Mouse (Mus musculus): ENCODE measurements around the gene Pemt. TPM values are rescaled to one million over a fixed set of nuclear protein-coding genes. Genes with fewer than 3 reads are reported as not detected.

Gene Pemt
- polyA plus RNA-seq, 1 experiment from 2014 or later = 6.0 TPM

DNA sequence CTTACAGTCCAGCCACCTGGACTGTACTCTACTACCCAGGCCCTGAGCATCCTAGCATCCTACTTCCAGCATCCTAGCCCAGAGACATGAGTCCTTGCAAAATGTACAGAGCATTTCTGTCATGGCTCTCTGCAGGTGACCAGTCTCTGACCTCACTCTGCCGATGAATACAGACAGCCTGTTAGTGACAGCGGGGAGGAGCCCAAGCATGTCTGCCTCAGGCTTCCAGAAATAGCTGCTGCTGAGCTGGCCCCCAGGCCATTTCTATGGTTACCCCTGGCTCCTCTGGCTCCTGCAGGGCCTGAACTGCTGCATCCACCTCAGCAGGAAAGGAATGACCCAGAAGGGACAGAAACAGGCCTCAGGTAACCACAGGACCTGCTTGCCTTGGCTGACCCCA is 74.6 kb downstream of the Pemt start:
- ATAC-seq (no peak), DNase-seq (ENCODE audit: low spot score) (no peak)
- Histone ChIP-seq H3K36me3 (ENCODE audit: insufficient read depth, low read length) (no peaks in the 10 kb centered on the region), H3K27ac (ENCODE audit: low read length) (no peak overlapping the region), H3K27me3 (replicated peaks; ENCODE audit: insufficient read depth, low read length) (no peaks in the 10 kb centered on the region), H3K9ac (replicated peaks; ENCODE audit: low read depth) (no peak overlapping the region), H3K4me3 (ENCODE audit: low read depth, low read length) (no peak overlapping the region), H3K4me1 (ENCODE audit: insufficient read depth, low read depth, low read length) (no peaks in the 10 kb centered on the region), H3K4me2 (replicated peaks; ENCODE audit: low read depth, low read length) (no peak overlapping the region), H3K9me3 (ENCODE audit: low read length) (no peaks in the 10 kb centered on the region)
- WGBS = 42% methylated on average over 2 of the region's 2 CpGs
- TF ChIP-seq CTCF (IDR thresholded peaks at IDR 0.05) (no peak), EP300 (IDR thresholded peaks at IDR 0.05) (no peak)

DNA sequence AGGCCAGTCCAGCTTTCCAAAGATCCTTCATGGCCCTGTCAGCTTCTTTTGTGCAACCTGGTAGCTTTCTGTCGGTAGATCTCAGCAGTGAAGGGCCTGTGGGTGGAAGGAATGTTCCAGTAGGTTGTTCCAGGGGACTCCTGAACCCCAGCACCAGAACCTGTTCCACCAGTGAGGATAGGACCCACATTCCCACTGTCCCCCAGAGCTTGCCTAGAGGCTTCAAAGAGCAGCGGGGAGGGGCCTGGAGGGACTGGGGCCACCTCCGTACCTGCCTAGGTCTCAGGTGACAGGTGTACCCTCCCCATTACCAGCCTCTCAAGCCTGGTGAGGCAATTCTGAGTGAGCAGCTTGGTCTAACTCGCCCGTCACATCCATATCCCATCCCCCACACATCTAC is 75.5 kb downstream of the Pemt start:
- H3K27me3 ChIP-seq (replicated peaks; ENCODE audit: insufficient read depth, low read length) = no peaks in the 10 kb centered on the region
- TF ChIP-seq CTCF (IDR thresholded peaks at IDR 0.05) (no peak), EP300 (IDR thresholded peaks at IDR 0.05) (no peak)
- no peak overlapping the region for H3K27ac ChIP-seq (ENCODE audit: low read length)
- no peak overlapping the region for H3K4me2 ChIP-seq (replicated peaks; ENCODE audit: low read depth, low read length)
- no peak for DNase-seq (ENCODE audit: low spot score)
- H3K4me1 ChIP-seq (ENCODE audit: insufficient read depth, low read depth, low read length) = no peaks in the 10 kb centered on the region
- no peak overlapping the region for H3K9ac ChIP-seq (replicated peaks; ENCODE audit: low read depth)
- H3K4me3 ChIP-seq (ENCODE audit: low read depth, low read length) = no peak overlapping the region
- WGBS = 55% methylated on average over 5 of the region's 5 CpGs
- H3K9me3 ChIP-seq (ENCODE audit: low read length) = no peaks in the 10 kb centered on the region
- ATAC-seq = peak; percentile 59
- H3K36me3 ChIP-seq (ENCODE audit: insufficient read depth, low read length) = no peaks in the 10 kb centered on the region

DNA sequence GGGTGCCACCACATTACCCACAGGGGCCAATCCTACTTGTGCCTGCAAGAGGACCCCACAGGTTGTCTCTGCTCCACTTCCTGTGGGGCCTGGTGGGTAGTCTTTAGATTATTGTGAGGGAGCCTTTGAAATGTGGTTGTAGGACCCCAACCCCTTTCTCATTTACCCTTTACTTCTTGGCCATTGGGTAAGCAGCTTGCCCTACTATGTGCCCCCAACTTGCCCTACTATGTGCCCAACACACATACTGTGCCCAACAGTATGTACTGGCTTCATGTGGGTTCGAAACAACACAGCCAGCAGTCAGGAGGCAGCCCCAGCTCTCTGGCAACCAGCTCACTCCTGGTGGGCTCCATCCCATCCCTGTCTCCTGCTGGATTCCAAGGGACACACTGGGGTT is 78.5 kb downstream of the Pemt start:
- ATAC-seq (no peak), DNase-seq (ENCODE audit: low spot score) (no peak)
- H3K4me2 ChIP-seq (replicated peaks; ENCODE audit: low read depth, low read length) = no peak overlapping the region
- H3K4me1 ChIP-seq (ENCODE audit: insufficient read depth, low read depth, low read length) = peaks cover 14% of the 10 kb centered on the region
- WGBS = 100% methylated on average over 1 of the region's 1 CpGs
- no peaks in the 10 kb centered on the region for H3K9me3 ChIP-seq (ENCODE audit: low read length)
- no peak for TF ChIP-seq CTCF (IDR thresholded peaks at IDR 0.05)
- no peak for TF ChIP-seq EP300 (IDR thresholded peaks at IDR 0.05)
- no peak overlapping the region for H3K9ac ChIP-seq (replicated peaks; ENCODE audit: low read depth)
- no peak overlapping the region for H3K4me3 ChIP-seq (ENCODE audit: low read depth, low read length)
- H3K27me3 ChIP-seq (replicated peaks; ENCODE audit: insufficient read depth, low read length) = 0 out of 2 replicates have a peak, but pooled peaks cover 3% of the 10 kb centered on the region
- no peaks in the 10 kb centered on the region for H3K36me3 ChIP-seq (ENCODE audit: insufficient read depth, low read length)
- no peak overlapping the region for H3K27ac ChIP-seq (ENCODE audit: low read length)

DNA sequence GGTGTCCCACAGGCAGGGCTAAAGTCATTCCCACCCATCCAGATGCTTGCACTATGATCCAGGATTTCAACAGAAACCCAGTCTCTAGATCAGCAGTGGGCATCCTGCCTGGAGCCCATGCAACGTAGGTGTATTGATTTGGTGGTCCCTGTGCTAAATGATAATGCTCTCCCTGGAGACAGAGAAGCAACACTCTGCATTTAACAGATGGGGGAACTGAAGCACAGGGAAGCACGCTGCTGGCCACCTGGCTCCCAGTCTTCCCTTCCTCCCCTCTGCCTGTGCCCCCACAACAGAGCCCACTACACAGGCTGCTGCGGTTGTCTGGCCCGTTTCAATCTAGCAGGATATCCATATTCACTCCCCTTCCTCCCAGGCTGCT is 80.2 kb downstream of the Pemt start:
- DNase-seq (ENCODE audit: low spot score) (no peak), ATAC-seq (no peak)
- Histone ChIP-seq H3K27ac (ENCODE audit: low read length) (no peak overlapping the region), H3K9me3 (ENCODE audit: low read length) (no peaks in the 10 kb centered on the region), H3K4me3 (ENCODE audit: low read depth, low read length) (no peak overlapping the region), H3K4me2 (replicated peaks; ENCODE audit: low read depth, low read length) (no peak overlapping the region), H3K9ac (replicated peaks; ENCODE audit: low read depth) (no peak overlapping the region), H3K27me3 (replicated peaks; ENCODE audit: insufficient read depth, low read length) (0 out of 2 replicates have a peak, but pooled peaks cover 3% of the 10 kb centered on the region), H3K4me1 (ENCODE audit: insufficient read depth, low read depth, low read length) (peaks cover 14% of the 10 kb centered on the region), H3K36me3 (ENCODE audit: insufficient read depth, low read length) (no peaks in the 10 kb centered on the region; the same call in 1 of the 2 replicates)
- no peak for TF ChIP-seq EP300 (IDR thresholded peaks at IDR 0.05)
- WGBS = 41% methylated on average over 4 of the region's 4 CpGs

GRCm38 (mm10) chr11:59965227-59966101 is 80.8 kb downstream of the Pemt start:
- Histone ChIP-seq H3K36me3 (ENCODE audit: insufficient read depth, low read length) (no peaks in the 10 kb centered on the region; the same call in 1 of the 2 replicates), H3K9me3 (ENCODE audit: low read length) (no peaks in the 10 kb centered on the region), H3K9ac (replicated peaks; ENCODE audit: low read depth) (peak overlapping the region; percentile 59), H3K4me3 (ENCODE audit: low read depth, low read length) (peak overlapping the region; percentile 51), H3K27ac (ENCODE audit: low read length) (peak overlapping the region; percentile 89), H3K4me1 (ENCODE audit: insufficient read depth, low read depth, low read length) (peaks cover 14% of the 10 kb centered on the region), H3K27me3 (replicated peaks; ENCODE audit: insufficient read depth, low read length) (0 out of 2 replicates have a peak, but pooled peaks cover 3% of the 10 kb centered on the region), H3K4me2 (replicated peaks; ENCODE audit: low read depth, low read length) (peak overlapping the region; percentile 91)
- DNase-seq (ENCODE audit: low spot score) (peak; percentile 82), ATAC-seq (peak; percentile 87)
- 21% methylated on average over 25 of the region's 25 CpGs for WGBS
- TF ChIP-seq CTCF (IDR thresholded peaks at IDR 0.05) = peak; percentile 93
- TF ChIP-seq EP300 (IDR thresholded peaks at IDR 0.05) = no peak

DNA sequence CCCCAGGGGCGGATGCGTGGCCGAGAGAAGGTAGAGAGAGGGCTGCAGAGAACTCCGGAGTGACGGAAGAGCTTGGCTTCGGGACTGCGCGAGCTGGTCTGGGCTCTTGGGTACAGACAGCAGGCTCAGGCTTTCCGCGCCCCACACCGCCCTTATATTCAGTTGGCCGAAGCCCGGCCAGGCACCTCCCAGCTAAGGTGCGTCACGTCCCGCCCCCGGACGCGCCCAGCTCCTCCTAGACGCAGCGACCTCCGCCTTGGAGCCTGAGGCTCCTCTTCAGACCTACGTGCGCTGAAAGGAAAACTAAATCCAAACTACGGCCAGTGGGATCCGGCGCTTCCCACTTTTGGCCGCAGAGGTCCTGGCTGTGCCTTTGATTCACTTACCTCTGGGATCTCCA is 81.5 kb downstream of the Pemt start, which contains the start of gene Rasd1:
TSS of gene Rasd1 (minus strand) at position 127 of the 400 bp plus-strand sequence.
- no peaks in the 10 kb centered on the region for H3K9me3 ChIP-seq (ENCODE audit: low read length)
- DNase-seq (ENCODE audit: low spot score) (peak; percentile 93), ATAC-seq (peak; percentile 96)
- peak within 1 kb of the TSS; percentile 89 for H3K27ac ChIP-seq (ENCODE audit: low read length)
- H3K27me3 ChIP-seq (replicated peaks; ENCODE audit: insufficient read depth, low read length) = 0 out of 2 replicates have a peak, but pooled peaks cover 3% of the 10 kb centered on the region
- H3K4me1 ChIP-seq (ENCODE audit: insufficient read depth, low read depth, low read length) = peaks cover 14% of the 10 kb centered on the region
- H3K9ac ChIP-seq (replicated peaks; ENCODE audit: low read depth) = peak within 1 kb of the TSS; percentile 59
- H3K4me2 ChIP-seq (replicated peaks; ENCODE audit: low read depth, low read length) = peak within 1 kb of the TSS; percentile 91
- H3K4me3 ChIP-seq (ENCODE audit: low read depth, low read length) = peak within 1 kb of the TSS; percentile 51
- H3K36me3 ChIP-seq (ENCODE audit: insufficient read depth, low read length) = no peaks in the 10 kb centered on the region; the same call in 1 of the 2 replicates
- under 1% methylated on average over 28 of the region's 28 CpGs for WGBS
- TF ChIP-seq EP300 (IDR thresholded peaks at IDR 0.05) (no peak), CTCF (IDR thresholded peaks at IDR 0.05) (no peak)
